Mouse (Mus musculus) heart, postnatal 0 days (tissue): ENCODE data around the gene Prkn. TPM values are rescaled to one million over a fixed set of nuclear protein-coding genes. Genes with fewer than 3 reads are reported as not detected.

Source experiments
- ATAC-seq: fragments of 200-750 bp; cut with Nextera tagmentation; 2 replicates; pipeline ENCODE4 v1.8.0; 2017; ENCODE audit warnings: low read depth, moderate number of reproducible peaks, moderate library complexity; ENCODE audit not compliant: insufficient read depth
- DNase-seq: peaks from one replicate; pipeline ENCODE4 v3.0.0-alpha.2; 2016; ENCODE audit warnings: low spot score
- H3K27ac ChIP-seq: fragments of 300-500 bp; sonication (generic); 2 replicates; pipeline ENCODE4 v1.5.1; 2014; ENCODE audit warnings: low read depth, mild to moderate bottlenecking
- H3K27me3 ChIP-seq: fragments of 300-500 bp; sonication (generic); 2 replicates; pipeline ENCODE4 v1.6.1; 2014; ENCODE audit warnings: low read length, mixed read lengths; ENCODE audit not compliant: control insufficient read depth, insufficient read depth
- H3K36me3 ChIP-seq: fragments of 300-500 bp; sonication (generic); replicated peaks from 2 replicates; pipeline ENCODE4 v1.6.1; 2014; ENCODE audit warnings: low read length, mixed read lengths; ENCODE audit not compliant: control insufficient read depth, insufficient read depth
- H3K4me1 ChIP-seq: fragments of 300-500 bp; sonication (generic); 2 replicates; pipeline ENCODE4 v1.6.1; 2014; ENCODE audit warnings: antibody characterized with exemption; ENCODE audit not compliant: control insufficient read depth, insufficient read depth
- H3K4me2 ChIP-seq: fragments of 300-500 bp; sonication (generic); 2 replicates; pipeline ENCODE4 v1.6.1; 2014; ENCODE audit warnings: low read depth, mild to moderate bottlenecking, low read length, moderate library complexity
- H3K4me3 ChIP-seq: fragments of 300-500 bp; sonication (generic); 2 replicates; pipeline ENCODE4 v1.5.1; 2014; ENCODE audit warnings: low read depth, low read length
- H3K9ac ChIP-seq: fragments of 300-500 bp; sonication (generic); replicated peaks from 2 replicates; pipeline ENCODE4 v1.6.1; 2014; ENCODE audit warnings: low read depth, low read length, mixed read lengths
- H3K9me3 ChIP-seq: fragments of 300-500 bp; sonication (generic); replicated peaks from 2 replicates; pipeline ENCODE4 v1.6.1; 2016; ENCODE audit warnings: low read length; ENCODE audit not compliant: control insufficient read depth
- CTCF ChIP-seq: IDR thresholded peaks from 2 replicates; pipeline ENCODE4 v1.5.1; 2016; ENCODE audit warnings: antibody characterized with exemption, control low read depth, low read depth
- EP300 ChIP-seq: IDR thresholded peaks from 2 replicates; pipeline ENCODE4 v1.6.1; 2016; ENCODE audit warnings: antibody characterized with exemption, low read depth
- WGBS: fragments of 180-500 bp; shearing (Covaris S2); extraction: QIAGEN DNeasy Blood & Tissue Kit; methylation state at CpG from one replicate; pipeline ENCODE4 v1.1.7; 2014; 5-methylcytosine and 5-hydroxymethylcytosine counted together
- polyA plus RNA-seq: library from polyadenylated mRNA; unstranded; fragments of >200 nt; fragmentation: Nextera tagmentation; extraction: Ambion mirVana; gene quantifications from 2 replicates; pipeline ENCODE4 v1.2.1, GENCODE M21; 2015
- total RNA-seq: library from RNA; depleted of rRNA; stranded (reverse); fragments of >200 nt; gene quantifications from 2 replicates; pipeline ENCODE4 v1.2.3, GENCODE M21; 2014; ENCODE audit warnings: low replicate concordance

Gene Prkn
- total and polyA plus RNA-seq, 2 experiments from 2014 or later = 4.5 to 14.2 TPM

- no peak for TF ChIP-seq EP300
- TF ChIP-seq CTCF = no peak
These were observed 21.2 kb upstream of the Prkn start for GRCm38 (mm10) chr17:10818971-10819370.

GRCm38 (mm10) chr17:10840731-10841201, 582 bp downstream of the Prkn start:
- H3K9me3 ChIP-seq = no peaks in the 10 kb centered on the region
- H3K4me2 ChIP-seq = peak overlapping the region; percentile 94
- no peaks in the 10 kb centered on the region for H3K36me3 ChIP-seq
- H3K9ac ChIP-seq = peak overlapping the region; percentile 75
- H3K4me3 ChIP-seq = peak overlapping the region; percentile 82
- TF ChIP-seq CTCF (peak; percentile 66), EP300 (no peak)
- no peaks in the 10 kb centered on the region for H3K27me3 ChIP-seq
- ATAC-seq (peak; percentile 72), DNase-seq (peak; percentile 79)
- H3K4me1 ChIP-seq = no peaks in the 10 kb centered on the region
- peak overlapping the region; percentile 70 for H3K27ac ChIP-seq
- 3% methylated on average over 20 of the region's 20 CpGs for WGBS

More at GRCm38 (mm10) chr17:10818971-10819370, 21.2 kb upstream of the Prkn start:
- H3K36me3 ChIP-seq = no peaks in the 10 kb centered on the region
- H3K4me3 ChIP-seq = no peak overlapping the region
- ATAC-seq = no peak
- no peak overlapping the region for H3K4me2 ChIP-seq
- no peak overlapping the region for H3K27ac ChIP-seq
- H3K9me3 ChIP-seq = no peaks in the 10 kb centered on the region
- DNase-seq = no peak
- WGBS = 62% methylated on average over 4 of the region's 4 CpGs
- no peak overlapping the region for H3K9ac ChIP-seq
- H3K27me3 ChIP-seq = no peaks in the 10 kb centered on the region
- H3K4me1 ChIP-seq = no peaks in the 10 kb centered on the region

GRCm38 (mm10) chr17:10854207-10854606, 14.0 kb downstream of the Prkn start:
- H3K4me2 ChIP-seq = no peak overlapping the region
- H3K9me3 ChIP-seq = no peaks in the 10 kb centered on the region
- H3K36me3 ChIP-seq = no peaks in the 10 kb centered on the region
- no peak overlapping the region for H3K27ac ChIP-seq
- no peak overlapping the region for H3K9ac ChIP-seq
- no peak for TF ChIP-seq EP300
- no peak for TF ChIP-seq CTCF
- WGBS = 88% methylated on average over 3 of the region's 3 CpGs
- no peak overlapping the region for H3K4me3 ChIP-seq
- H3K4me1 ChIP-seq = no peaks in the 10 kb centered on the region
- DNase-seq (no peak), ATAC-seq (no peak)
- no peaks in the 10 kb centered on the region for H3K27me3 ChIP-seq

GRCm38 (mm10) chr17:10874208-10875187, 34.3 kb downstream of the Prkn start:
- no peak overlapping the region for H3K27ac ChIP-seq
- WGBS = 65% methylated on average over 7 of the region's 7 CpGs
- TF ChIP-seq CTCF (no peak), EP300 (no peak)
- DNase-seq (no peak), ATAC-seq (no peak)
- H3K9ac ChIP-seq = no peak overlapping the region
- no peak overlapping the region for H3K4me3 ChIP-seq
- no peaks in the 10 kb centered on the region for H3K36me3 ChIP-seq
- no peaks in the 10 kb centered on the region for H3K27me3 ChIP-seq
- H3K4me1 ChIP-seq = 0 out of 2 replicates have a peak, but pooled peaks cover 5% of the 10 kb centered on the region
- H3K4me2 ChIP-seq = no peak overlapping the region
- H3K9me3 ChIP-seq = no peaks in the 10 kb centered on the region

GRCm38 (mm10) chr17:10878986-10879385, 38.8 kb downstream of the Prkn start:
- ATAC-seq = no peak
- no peak for TF ChIP-seq EP300
- no peak for TF ChIP-seq CTCF

More at GRCm38 (mm10) chr17:10878986-10879385, 38.8 kb downstream of the Prkn start:
- no peak overlapping the region for H3K27ac ChIP-seq
- no peak for DNase-seq
- H3K27me3 ChIP-seq = no peaks in the 10 kb centered on the region
- H3K4me3 ChIP-seq = no peak overlapping the region
- H3K36me3 ChIP-seq = no peaks in the 10 kb centered on the region
- no peaks in the 10 kb centered on the region for H3K9me3 ChIP-seq
- WGBS = 68% methylated on average over 5 of the region's 5 CpGs
- 0 out of 2 replicates have a peak, but pooled peaks cover 5% of the 10 kb centered on the region for H3K4me1 ChIP-seq
- H3K9ac ChIP-seq = no peak overlapping the region
- H3K4me2 ChIP-seq = no peak overlapping the region
